Mouse (Mus musculus): ENCODE measurements around the gene Sirt1. TPM values are rescaled to one million over a fixed set of nuclear protein-coding genes. Genes with fewer than 3 reads are reported as not detected.

Sirt1 gene
- polyA plus RNA-seq, 1 experiment, result 16.4 TPM

GRCm38 (mm10) chr10:63282846-63283245 lies 98.7 kb downstream of the Sirt1 start:
- no peak for DNase-seq (ENCODE audit: low read depth)
- no peak for TF ChIP-seq POLR2A (IDR thresholded peaks at IDR 0.05; ENCODE audit: borderline replicate concordance, extremely low read depth, insufficient read depth, insufficient read length, poor library complexity, severe bottlenecking)
- no peak for TF ChIP-seq CTCF (IDR thresholded peaks at IDR 0.05; ENCODE audit: borderline replicate concordance, extremely low read depth, insufficient read depth, insufficient read length)

GRCm38 (mm10) chr10:63282417-63282816 lies 99.1 kb downstream of the Sirt1 start:
- no peak for DNase-seq (ENCODE audit: low read depth)
- no peak for TF ChIP-seq POLR2A (IDR thresholded peaks at IDR 0.05; ENCODE audit: borderline replicate concordance, extremely low read depth, insufficient read depth, insufficient read length, poor library complexity, severe bottlenecking)
- no peak for TF ChIP-seq CTCF (IDR thresholded peaks at IDR 0.05; ENCODE audit: borderline replicate concordance, extremely low read depth, insufficient read depth, insufficient read length)

DNA sequence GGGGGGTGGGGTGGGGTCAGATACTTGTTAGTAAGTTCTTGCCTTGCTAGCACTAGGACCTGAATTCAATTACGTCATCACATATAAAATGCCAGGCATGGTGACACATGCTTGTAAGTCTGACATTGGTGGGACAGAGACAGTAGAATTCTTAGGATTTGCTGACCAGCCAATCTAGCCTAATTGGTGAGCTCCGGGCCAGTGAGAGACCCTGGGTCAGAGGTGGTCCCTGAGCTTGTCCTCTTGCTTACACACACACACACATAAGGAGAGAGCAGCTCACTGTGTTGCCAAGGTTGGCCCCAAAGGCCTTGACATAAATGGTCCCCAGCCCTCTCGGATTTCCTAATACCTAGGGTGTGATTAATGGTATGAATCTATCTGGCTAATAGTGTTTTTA lies 101.7 kb downstream of the Sirt1 start:
- no peak for DNase-seq (ENCODE audit: low read depth)
- TF ChIP-seq POLR2A (IDR thresholded peaks at IDR 0.05; ENCODE audit: borderline replicate concordance, extremely low read depth, insufficient read depth, insufficient read length, poor library complexity, severe bottlenecking) (no peak), CTCF (IDR thresholded peaks at IDR 0.05; ENCODE audit: borderline replicate concordance, extremely low read depth, insufficient read depth, insufficient read length) (no peak)

DNA sequence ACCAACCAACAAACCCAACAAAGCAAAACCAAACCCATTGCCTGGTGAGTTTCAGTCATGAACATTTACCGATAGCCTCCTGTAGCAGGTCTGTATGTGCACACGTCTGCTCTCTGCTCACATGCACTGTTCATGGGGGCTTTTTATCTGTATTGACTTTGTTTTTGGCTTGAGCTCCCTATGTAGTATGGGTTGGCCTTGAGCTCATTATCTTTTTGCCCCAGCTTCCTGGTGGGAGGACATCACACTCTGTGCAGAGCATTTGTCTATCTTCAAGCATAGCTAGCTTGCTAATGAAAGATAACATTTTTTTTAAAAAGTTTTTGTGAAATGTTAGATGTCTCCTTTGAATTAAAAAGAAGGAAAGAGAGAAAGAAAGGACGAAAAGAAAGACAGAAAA lies 104.5 kb downstream of the Sirt1 start:
- TF ChIP-seq POLR2A (IDR thresholded peaks at IDR 0.05; ENCODE audit: borderline replicate concordance, extremely low read depth, insufficient read depth, insufficient read length, poor library complexity, severe bottlenecking) (no peak), CTCF (IDR thresholded peaks at IDR 0.05; ENCODE audit: borderline replicate concordance, extremely low read depth, insufficient read depth, insufficient read length) (no peak)
- no peak for DNase-seq (ENCODE audit: low read depth)

DNA sequence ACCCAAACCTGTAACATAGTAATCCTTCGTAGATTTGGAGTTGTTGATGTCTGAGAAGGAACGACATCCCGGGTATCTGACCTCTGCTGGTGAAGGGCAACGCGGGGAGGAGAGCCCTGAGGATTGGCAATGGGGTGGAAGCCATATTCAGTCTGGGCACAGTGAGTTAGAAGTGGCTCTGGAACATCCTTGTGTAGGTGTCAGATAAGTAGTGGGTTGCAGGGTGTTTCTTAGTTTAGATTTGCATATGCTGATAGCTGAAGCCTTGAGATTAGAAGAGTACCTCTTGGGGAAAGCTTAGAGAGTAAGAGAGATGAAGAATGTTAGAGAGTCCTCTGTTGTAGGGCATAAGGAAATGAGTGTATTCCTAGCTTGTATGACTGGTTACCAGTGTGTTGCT lies 108.6 kb downstream of the Sirt1 start:
- TF ChIP-seq POLR2A (IDR thresholded peaks at IDR 0.05; ENCODE audit: borderline replicate concordance, extremely low read depth, insufficient read depth, insufficient read length, poor library complexity, severe bottlenecking), result no peak
- TF ChIP-seq CTCF (IDR thresholded peaks at IDR 0.05; ENCODE audit: borderline replicate concordance, extremely low read depth, insufficient read depth, insufficient read length), result no peak
- DNase-seq (ENCODE audit: low read depth), result no peak

GRCm38 (mm10) chr10:63272401-63272800 lies 109.1 kb downstream of the Sirt1 start:
- TF ChIP-seq POLR2A (IDR thresholded peaks at IDR 0.05; ENCODE audit: borderline replicate concordance, extremely low read depth, insufficient read depth, insufficient read length, poor library complexity, severe bottlenecking), result no peak
- TF ChIP-seq CTCF (IDR thresholded peaks at IDR 0.05; ENCODE audit: borderline replicate concordance, extremely low read depth, insufficient read depth, insufficient read length), result no peak
- no peak for DNase-seq (ENCODE audit: low read depth)

Other genes starting within 250 kb of the Sirt1 start
- 0.20 and 0.34 TPM in 2 replicates for gene Mypn, start 177.8 kb downstream of the Sirt1 start, polyA plus RNA-seq (2012; rRNA removed)
- 36.2 and 43.7 TPM in 2 replicates for gene Herc4, start 137.9 kb downstream of the Sirt1 start, polyA plus RNA-seq (2012; rRNA removed)
- gene Dnajc12, start 739 bp upstream of the Sirt1 start, polyA plus RNA-seq (2012; rRNA removed), result 9.3 and 11.5 TPM in 2 replicates
- not detected in 2 replicates for gene Gm7075, start 40.1 kb upstream of the Sirt1 start, polyA plus RNA-seq (2012; rRNA removed)
- 0.10 and 0.25 TPM in 2 replicates for gene Ctnna3, start 48.4 kb upstream of the Sirt1 start, polyA plus RNA-seq (2012; rRNA removed)